Mouse (Mus musculus) liver, embryonic 14.5 days (tissue): ENCODE data around the gene Ptprn.

Experiments
- CTCF ChIP-seq: IDR thresholded peaks from 2 replicates; pipeline ENCODE4 v1.5.1; 2016; ENCODE audit warnings: antibody characterized with exemption, low read depth, control low read depth
- EP300 ChIP-seq: IDR thresholded peaks from 2 replicates; pipeline ENCODE4 v1.6.1; 2016; ENCODE audit warnings: antibody characterized with exemption, low read depth

GRCm38 (mm10) chr1:75215785-75216184 lies 48.5 kb downstream of the Ptprn start:
- no peak for TF ChIP-seq EP300
- no peak for TF ChIP-seq CTCF
